Mouse (Mus musculus): ENCODE measurements around the gene Mrtfb.

Gene Mrtfb

GRCm38 (mm10) chr16:13409530-13410163 is 153.4 kb downstream of the Mrtfb start:
- peak; percentile 45 for DNase-seq

GRCm38 (mm10) chr16:13410760-13411159 is 154.5 kb downstream of the Mrtfb start:
- no peak for DNase-seq

- DNase-seq, result no peak
Measured at GRCm38 (mm10) chr16:13411531-13411930, 155.2 kb downstream of the Mrtfb start.

- no peak for DNase-seq
Measured at GRCm38 (mm10) chr16:13414566-13414965, 158.3 kb downstream of the Mrtfb start.

- DNase-seq, result no peak
Measured at GRCm38 (mm10) chr16:13414972-13415371, 158.7 kb downstream of the Mrtfb start.

- DNase-seq, result no peak
Measured at GRCm38 (mm10) chr16:13415465-13415864, 159.2 kb downstream of the Mrtfb start.

GRCm38 (mm10) chr16:13416465-13416864 is 160.2 kb downstream of the Mrtfb start:
- no peak for DNase-seq

- DNase-seq, result no peak
Measured at GRCm38 (mm10) chr16:13417904-13418303, 161.6 kb downstream of the Mrtfb start.

GRCm38 (mm10) chr16:13419752-13420151 is 163.5 kb downstream of the Mrtfb start:
- no peak for DNase-seq

GRCm38 (mm10) chr16:13422522-13422921 is 166.2 kb downstream of the Mrtfb start:
- DNase-seq, result no peak

GRCm38 (mm10) chr16:13423587-13424355 is 167.5 kb downstream of the Mrtfb start:
- DNase-seq, result no peak

- DNase-seq, result no peak
Measured at GRCm38 (mm10) chr16:13425804-13426203, 169.5 kb downstream of the Mrtfb start.

GRCm38 (mm10) chr16:13426831-13427589 is 170.7 kb downstream of the Mrtfb start:
- DNase-seq, result no peak

GRCm38 (mm10) chr16:13428077-13428476 is 171.8 kb downstream of the Mrtfb start:
- DNase-seq, result no peak

- no peak for DNase-seq
Measured at GRCm38 (mm10) chr16:13428806-13429205, 172.5 kb downstream of the Mrtfb start.

GRCm38 (mm10) chr16:13429921-13430606 is 173.8 kb downstream of the Mrtfb start:
- no peak for DNase-seq

- no peak for DNase-seq
Measured at GRCm38 (mm10) chr16:13430940-13431339, 174.7 kb downstream of the Mrtfb start.

- no peak for DNase-seq
Measured at GRCm38 (mm10) chr16:13435627-13436026, 179.3 kb downstream of the Mrtfb start.

GRCm38 (mm10) chr16:13437037-13437769 is 180.9 kb downstream of the Mrtfb start:
- peak; percentile 97 for DNase-seq

GRCm38 (mm10) chr16:13437770-13438372 is 181.6 kb downstream of the Mrtfb start:
- DNase-seq, result peak; percentile 44

- DNase-seq, result peak; percentile 72
Measured at GRCm38 (mm10) chr16:13440468-13440867, 184.2 kb downstream of the Mrtfb start.

GRCm38 (mm10) chr16:13443764-13444163 is 187.5 kb downstream of the Mrtfb start:
- DNase-seq, result no peak

Data from thymus, postnatal 14 days (tissue).